Mouse (Mus musculus): ENCODE measurements around the gene Fam69a. TPM values are rescaled to one million over a fixed set of nuclear protein-coding genes. Genes with fewer than 3 reads are reported as not detected.
"Not testable (repeated sequence)": the region's sequence is repeated elsewhere in the genome, so short reads cannot be mapped to it uniquely, and the experiment has no call there.

Fam69a gene
- total and polyA plus RNA-seq, 3 experiments = 1.5 to 13.1 (median 12.9) TPM

DNA sequence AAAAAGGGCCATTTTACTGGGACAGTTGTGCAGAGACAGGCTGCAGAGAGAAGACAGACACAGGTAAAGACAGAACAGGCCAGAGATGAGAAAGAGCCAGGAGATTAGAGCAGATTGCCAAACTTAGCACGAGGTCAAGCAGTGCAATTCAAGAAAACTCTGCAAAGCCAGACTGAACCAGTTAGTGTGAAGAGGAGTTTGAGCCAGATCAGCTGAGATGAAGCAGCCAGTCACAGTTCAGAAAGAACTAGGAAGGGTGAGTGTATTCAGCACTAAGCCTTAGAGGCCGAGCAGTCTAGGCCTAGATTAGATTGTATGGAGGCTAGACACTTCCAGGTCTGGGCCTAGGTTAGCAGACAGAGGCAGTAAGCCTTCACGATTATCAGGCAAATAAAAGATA lies 47.2 kb downstream of the Fam69a start:
- intact Hi-C loops (cut with DNase I) = no loop called here
- H3K36me3 ChIP-seq (ENCODE audit: control insufficient read depth, insufficient read depth, low read length) = no peaks in the 10 kb centered on the region
- H3K79me2 ChIP-seq (replicated peaks; ENCODE audit: control insufficient read depth, insufficient read depth, low read length) = no peaks in the 10 kb centered on the region
- no peaks in the 10 kb centered on the region for H3K4me1 ChIP-seq (ENCODE audit: control insufficient read depth, insufficient read depth, low read length)
- WGBS = 67% methylated on average over 3 of the region's 3 CpGs
- DNase-seq = no peak
- no peak overlapping the region for H3K27ac ChIP-seq
- no peak overlapping the region for H3K4me3 ChIP-seq
- H3K27me3 ChIP-seq (ENCODE audit: control insufficient read depth, insufficient read depth, low read length) = no peaks in the 10 kb centered on the region
- H3K9ac ChIP-seq (ENCODE audit: low read depth, low read length) = no peak overlapping the region
- TF ChIP-seq CTCF (IDR thresholded peaks at IDR 0.05) = no peak
- TF ChIP-seq POLR2A (IDR thresholded peaks at IDR 0.05; ENCODE audit: insufficient read depth, low read depth, low read length) = no peak

DNA sequence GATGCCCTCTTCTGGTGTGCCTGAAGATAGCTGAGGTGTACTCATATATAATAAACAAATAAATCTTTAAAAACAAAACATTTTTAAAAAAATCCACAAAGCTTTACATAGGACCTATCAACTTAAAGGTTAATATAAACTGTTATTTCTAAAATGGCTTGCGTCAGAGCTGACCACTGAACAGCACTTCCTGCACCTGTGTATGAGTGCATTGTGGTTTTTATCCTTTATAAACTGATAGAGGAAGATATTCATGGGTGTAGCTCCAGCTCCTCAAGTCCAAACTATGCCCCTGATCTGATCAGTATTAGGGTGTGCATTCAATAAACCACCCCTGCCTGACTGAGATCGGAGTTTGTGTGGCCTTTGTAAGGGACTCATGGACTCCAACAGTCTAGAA lies 48.0 kb downstream of the Fam69a start:
- Histone ChIP-seq H3K4me3 (no peak overlapping the region), H3K36me3 (ENCODE audit: control insufficient read depth, insufficient read depth, low read length) (no peaks in the 10 kb centered on the region), H3K27me3 (ENCODE audit: control insufficient read depth, insufficient read depth, low read length) (no peaks in the 10 kb centered on the region), H3K4me1 (ENCODE audit: control insufficient read depth, insufficient read depth, low read length) (no peaks in the 10 kb centered on the region), H3K9ac (ENCODE audit: low read depth, low read length) (no peak overlapping the region), H3K79me2 (replicated peaks; ENCODE audit: control insufficient read depth, insufficient read depth, low read length) (no peaks in the 10 kb centered on the region), H3K27ac (no peak overlapping the region)
- DNase-seq = no peak
- intact Hi-C loops (cut with DNase I) = no loop called here
- TF ChIP-seq CTCF (IDR thresholded peaks at IDR 0.05) (no peak), POLR2A (IDR thresholded peaks at IDR 0.05; ENCODE audit: insufficient read depth, low read depth, low read length) (no peak), EP300 (IDR thresholded peaks at IDR 0.05; ENCODE audit: insufficient read depth, low read depth, low read length) (no peak)
- 94% methylated on average over 2 of the region's 2 CpGs for WGBS

DNA sequence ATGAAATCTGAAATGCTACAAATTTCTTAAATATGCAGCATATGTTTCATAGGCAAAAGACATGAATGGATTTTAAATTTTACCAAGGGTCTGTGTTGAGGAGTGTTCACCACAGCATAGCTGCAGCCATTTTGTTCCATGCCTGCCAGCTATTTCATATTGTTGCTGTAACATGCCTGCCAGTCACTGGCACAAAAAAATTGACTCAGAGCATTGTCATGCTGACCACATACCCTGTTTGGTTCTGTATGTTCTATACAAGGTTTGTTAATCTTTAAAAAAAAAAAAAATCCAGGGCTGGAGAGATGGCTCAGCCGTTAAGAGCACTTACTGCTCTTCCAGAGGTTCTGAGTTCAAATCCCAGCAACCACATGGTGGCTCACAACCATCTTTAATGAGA lies 48.4 kb downstream of the Fam69a start:
- H3K79me2 ChIP-seq (replicated peaks; ENCODE audit: control insufficient read depth, insufficient read depth, low read length); DNase-seq; H3K27me3 ChIP-seq (ENCODE audit: control insufficient read depth, insufficient read depth, low read length); H3K27ac ChIP-seq; H3K36me3 ChIP-seq (ENCODE audit: control insufficient read depth, insufficient read depth, low read length); intact Hi-C loops (cut with DNase I); H3K9ac ChIP-seq (ENCODE audit: low read depth, low read length); H3K4me1 ChIP-seq (ENCODE audit: control insufficient read depth, insufficient read depth, low read length); H3K4me3 ChIP-seq: not testable (repeated sequence)
- WGBS = 66% methylated on average over 1 of the region's 1 CpGs

DNA sequence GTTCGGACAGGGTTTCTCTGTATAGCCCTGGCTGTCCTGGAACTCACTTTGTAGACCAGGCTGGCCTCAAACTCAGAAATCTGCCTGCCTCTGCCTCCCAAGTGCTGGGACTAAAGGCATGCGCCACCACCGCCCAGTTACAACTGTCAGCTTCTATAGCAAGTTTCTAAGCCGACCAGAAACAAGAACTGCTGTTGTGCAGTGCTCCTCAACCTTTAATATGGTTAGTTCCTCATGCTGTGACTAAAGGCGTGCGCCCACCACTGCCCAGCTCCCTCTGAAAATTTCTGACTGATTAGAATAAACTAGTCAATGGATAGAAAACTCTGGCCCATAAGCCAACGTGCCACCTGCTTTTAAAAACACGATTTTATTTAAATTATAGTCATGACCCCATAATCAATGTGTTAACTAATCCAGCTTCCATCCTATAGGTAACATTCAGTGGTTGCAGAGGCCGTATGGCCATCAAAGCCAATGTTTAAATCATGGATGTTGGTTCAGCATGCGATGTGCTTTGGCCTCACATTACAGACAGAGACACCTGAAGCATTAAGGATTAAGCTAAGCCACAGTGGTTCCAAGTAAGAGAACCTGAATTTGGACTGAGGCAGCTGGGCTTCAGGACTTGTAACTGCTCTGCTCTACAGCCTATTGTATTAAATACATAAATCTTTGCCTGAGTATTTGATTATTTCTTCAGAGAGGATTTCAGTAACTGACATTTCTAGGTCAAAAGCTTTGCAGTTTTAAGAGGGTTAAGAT lies 50.1 kb downstream of the Fam69a start:
- TF ChIP-seq EP300 (IDR thresholded peaks at IDR 0.05; ENCODE audit: insufficient read depth, low read depth, low read length) (no peak), CTCF (IDR thresholded peaks at IDR 0.05) (no peak), POLR2A (IDR thresholded peaks at IDR 0.05; ENCODE audit: insufficient read depth, low read depth, low read length) (no peak)
- no peak overlapping the region for H3K27ac ChIP-seq
- no peak overlapping the region for H3K9ac ChIP-seq (ENCODE audit: low read depth, low read length)
- H3K27me3 ChIP-seq (ENCODE audit: control insufficient read depth, insufficient read depth, low read length) = no peaks in the 10 kb centered on the region
- no peaks in the 10 kb centered on the region for H3K36me3 ChIP-seq (ENCODE audit: control insufficient read depth, insufficient read depth, low read length)
- H3K79me2 ChIP-seq (replicated peaks; ENCODE audit: control insufficient read depth, insufficient read depth, low read length) = no peaks in the 10 kb centered on the region
- WGBS = 90% methylated on average over 10 of the region's 10 CpGs
- no peak for DNase-seq
- H3K4me3 ChIP-seq = no peak overlapping the region
- intact Hi-C loops (cut with DNase I) = no loop called here
- H3K4me1 ChIP-seq (ENCODE audit: control insufficient read depth, insufficient read depth, low read length) = no peaks in the 10 kb centered on the region

DNA sequence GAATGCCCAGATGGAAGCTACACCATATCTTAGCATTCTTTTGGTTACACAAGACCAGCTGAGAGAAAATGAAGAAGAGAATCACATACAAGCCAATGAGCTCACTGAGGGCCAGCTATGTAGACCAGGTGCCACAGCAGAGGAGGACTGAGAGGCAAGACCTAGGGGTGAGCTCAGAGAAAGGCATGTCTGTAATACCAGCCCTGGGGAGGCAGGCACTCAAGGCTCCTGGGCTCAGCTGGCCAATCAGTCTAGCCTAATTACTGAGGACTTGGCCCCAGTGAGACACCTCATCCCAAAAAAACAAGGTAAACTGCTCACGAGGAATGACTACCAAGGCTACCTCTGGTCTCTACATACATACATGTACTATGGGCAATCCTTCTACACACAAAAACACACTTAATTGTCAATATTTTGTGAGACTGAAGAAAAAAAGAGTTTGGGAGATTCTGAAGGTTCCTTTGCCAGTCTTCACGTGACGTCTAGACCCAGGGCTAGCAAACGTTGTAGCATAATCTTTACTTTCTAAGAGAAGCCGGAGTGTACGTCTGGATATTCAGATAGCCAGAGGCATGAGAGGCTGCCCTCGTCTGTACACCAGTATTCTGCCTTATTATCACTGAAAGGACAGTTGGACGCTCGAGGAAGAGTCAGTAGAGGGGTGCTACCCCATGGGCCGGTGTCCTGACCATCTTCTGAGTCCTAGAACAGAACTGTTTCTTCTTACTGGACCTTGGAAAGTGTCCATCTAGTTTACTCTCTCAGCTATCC lies 51.9 kb downstream of the Fam69a start:
- no peaks in the 10 kb centered on the region for H3K4me1 ChIP-seq (ENCODE audit: control insufficient read depth, insufficient read depth, low read length)
- H3K79me2 ChIP-seq (replicated peaks; ENCODE audit: control insufficient read depth, insufficient read depth, low read length) = no peaks in the 10 kb centered on the region
- H3K4me3 ChIP-seq = no peak overlapping the region
- H3K27ac ChIP-seq = no peak overlapping the region
- no peak overlapping the region for H3K9ac ChIP-seq (ENCODE audit: low read depth, low read length)
- no peak for DNase-seq
- TF ChIP-seq EP300 (IDR thresholded peaks at IDR 0.05; ENCODE audit: insufficient read depth, low read depth, low read length) (no peak), POLR2A (IDR thresholded peaks at IDR 0.05; ENCODE audit: insufficient read depth, low read depth, low read length) (no peak), CTCF (IDR thresholded peaks at IDR 0.05) (no peak)
- no peaks in the 10 kb centered on the region for H3K36me3 ChIP-seq (ENCODE audit: control insufficient read depth, insufficient read depth, low read length)
- no peaks in the 10 kb centered on the region for H3K27me3 ChIP-seq (ENCODE audit: control insufficient read depth, insufficient read depth, low read length)
- intact Hi-C loops (cut with DNase I) = no loop called here
- WGBS = 91% methylated on average over 10 of the region's 10 CpGs

DNA sequence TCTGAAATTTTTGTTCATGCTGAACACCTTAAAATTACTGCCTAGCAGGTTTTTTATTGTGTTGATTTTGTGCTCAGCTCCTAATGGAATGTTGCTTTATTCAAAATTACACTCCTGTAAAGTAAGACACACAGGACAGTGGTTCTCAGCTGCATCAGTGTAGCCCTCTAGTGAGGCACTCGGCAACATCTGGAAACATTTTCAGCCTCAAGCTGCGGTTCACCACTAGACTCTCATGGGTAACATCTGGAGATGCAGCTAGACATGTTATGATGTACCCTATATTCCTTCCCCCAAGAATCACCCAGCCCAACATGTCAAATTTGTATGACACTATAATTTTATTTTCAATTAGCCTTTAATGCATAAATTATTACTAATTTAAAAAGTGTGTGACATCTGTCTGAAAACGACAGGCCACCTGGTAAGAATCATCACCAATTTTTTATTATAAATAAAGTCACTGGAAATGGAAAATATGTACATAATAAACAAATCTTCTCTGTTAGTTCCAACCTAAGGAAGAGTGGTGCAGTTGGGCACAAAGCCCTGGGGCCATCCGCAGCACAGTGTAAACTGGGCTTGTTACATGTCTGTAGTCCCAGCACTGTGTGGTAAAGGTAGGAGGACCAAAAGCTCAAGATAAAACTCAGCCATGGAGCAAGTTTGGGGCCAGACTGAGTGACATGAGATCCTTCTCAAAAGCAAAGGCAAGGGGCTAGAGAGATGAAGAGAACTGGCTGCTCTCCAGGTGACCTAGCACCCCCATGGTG lies 53.5 kb downstream of the Fam69a start:
- Histone ChIP-seq H3K27ac (no peak overlapping the region), H3K4me3 (no peak overlapping the region), H3K36me3 (ENCODE audit: control insufficient read depth, insufficient read depth, low read length) (no peaks in the 10 kb centered on the region), H3K27me3 (ENCODE audit: control insufficient read depth, insufficient read depth, low read length) (no peaks in the 10 kb centered on the region), H3K79me2 (replicated peaks; ENCODE audit: control insufficient read depth, insufficient read depth, low read length) (no peaks in the 10 kb centered on the region), H3K4me1 (ENCODE audit: control insufficient read depth, insufficient read depth, low read length) (no peaks in the 10 kb centered on the region), H3K9ac (ENCODE audit: low read depth, low read length) (no peak overlapping the region)
- TF ChIP-seq POLR2A (IDR thresholded peaks at IDR 0.05; ENCODE audit: insufficient read depth, low read depth, low read length) (no peak), EP300 (IDR thresholded peaks at IDR 0.05; ENCODE audit: insufficient read depth, low read depth, low read length) (no peak), CTCF (IDR thresholded peaks at IDR 0.05) (no peak)
- no peak for DNase-seq
- intact Hi-C loops (cut with DNase I) = no loop called here
- WGBS = 83% methylated on average over 4 of the region's 4 CpGs

Measured in heart, adult 2 months (tissue).